Mouse (Mus musculus) embryonic facial prominence, embryonic 12.5 days (tissue): ENCODE results near the gene Itgal. TPM values are rescaled to one million over a fixed set of nuclear protein-coding genes. Genes with fewer than 3 reads are reported as not detected.
"Not testable (repeated sequence)": the region's sequence is repeated elsewhere in the genome, so short reads cannot be mapped to it uniquely, and the experiment has no call there.

Experiments used
- ATAC-seq: fragments of 200-750 bp; cut with Nextera tagmentation; 2 replicates; pipeline ENCODE4 v1.8.0; 2017; ENCODE audit not compliant: insufficient number of reproducible peaks, insufficient read depth, low FRiP score, low TSS enrichment
- H3K27ac ChIP-seq: fragments of 300-500 bp; sonication (generic); 2 replicates; pipeline ENCODE4 v1.5.1; 2016; ENCODE audit warnings: mild to moderate bottlenecking
- H3K27me3 ChIP-seq: fragments of 300-500 bp; sonication (generic); 2 replicates; pipeline ENCODE4 v1.6.1; 2016; ENCODE audit warnings: mild to moderate bottlenecking, moderate library complexity
- H3K36me3 ChIP-seq: fragments of 300-500 bp; sonication (generic); 2 replicates; pipeline ENCODE4 v1.6.1; 2016; ENCODE audit warnings: mild to moderate bottlenecking
- H3K4me1 ChIP-seq: fragments of 300-500 bp; sonication (generic); 2 replicates; pipeline ENCODE4 v1.6.1; 2016
- H3K4me2 ChIP-seq: fragments of 300-500 bp; sonication (generic); replicated peaks from 2 replicates; pipeline ENCODE4 v1.6.1; 2016; ENCODE audit warnings: mild to moderate bottlenecking, moderate library complexity
- H3K4me3 ChIP-seq: fragments of 300-500 bp; sonication (generic); 2 replicates; pipeline ENCODE4 v1.5.1; 2016; ENCODE audit warnings: mild to moderate bottlenecking
- H3K9ac ChIP-seq: fragments of 300-500 bp; sonication (generic); 2 replicates; pipeline ENCODE4 v1.6.1; 2016; ENCODE audit warnings: mild to moderate bottlenecking, moderate library complexity
- H3K9me3 ChIP-seq: fragments of 300-500 bp; sonication (generic); 2 replicates; pipeline ENCODE4 v1.6.1; 2016; ENCODE audit warnings: mild to moderate bottlenecking, moderate library complexity
- WGBS: fragments of 180-500 bp; shearing (Covaris S2); methylation state at CpG from one replicate; pipeline ENCODE4 v1.1.7; 2016; 5-methylcytosine and 5-hydroxymethylcytosine counted together
- polyA plus RNA-seq: library from polyadenylated mRNA; unstranded; fragments of >200 nt; fragmentation: Nextera tagmentation; extraction: Ambion mirVana; gene quantifications from 2 replicates; pipeline ENCODE4 v1.2.1, GENCODE M21; 2016

The Itgal gene
- polyA plus RNA-seq: 0.88 and 0.91 TPM in 2 replicates

DNA sequence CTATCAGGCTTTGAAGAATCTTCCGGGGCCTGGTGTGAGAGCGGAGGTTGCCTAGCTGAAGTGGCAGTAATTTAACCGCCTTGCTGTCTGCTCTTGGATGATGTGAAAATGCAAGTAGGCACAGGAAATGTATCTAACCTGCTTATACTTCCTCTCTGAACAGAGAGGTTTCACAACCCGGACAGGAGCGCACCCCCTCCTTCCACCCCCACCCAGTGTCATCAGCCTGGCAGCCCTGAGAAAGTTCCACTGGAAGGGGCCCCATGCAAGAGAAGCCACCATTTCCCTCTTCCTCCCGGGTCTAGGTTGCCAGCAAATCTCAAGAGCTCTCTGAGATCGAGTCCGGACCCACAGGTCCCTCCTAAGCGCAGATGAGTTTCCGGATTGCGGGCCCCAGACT, at the start of gene Itgal:
Gene Itgal (plus strand): TSS at position 163 of the 400 bp plus-strand sequence.
- WGBS: 88% methylated on average over 11 of the region's 11 CpGs
- ATAC-seq: no peak

DNA sequence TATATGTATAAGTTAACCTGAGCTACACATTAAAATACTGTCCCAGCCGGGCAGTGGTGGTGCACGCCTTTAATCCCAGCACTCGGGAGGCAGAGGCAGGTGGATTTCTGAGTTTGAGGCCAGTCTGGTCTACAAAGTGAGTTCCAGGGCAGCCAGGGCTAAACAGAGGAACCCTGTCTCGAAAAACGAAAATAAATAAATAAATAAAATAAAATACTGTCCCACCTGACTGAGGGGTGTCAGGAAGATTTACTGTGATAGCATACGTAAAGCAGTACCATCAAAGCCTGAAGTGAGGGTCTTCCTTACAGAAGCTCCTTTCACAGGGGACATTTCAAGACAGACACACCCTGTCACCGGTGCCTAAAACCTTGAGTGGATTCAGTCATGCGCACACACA, 45.5 kb upstream of the Itgal start:
- H3K4me1 ChIP-seq: peaks cover 17% of the 10 kb centered on the region
- not testable (repeated sequence) for H3K4me3 ChIP-seq, H3K9ac ChIP-seq, H3K27ac ChIP-seq, ATAC-seq, H3K4me2 ChIP-seq, H3K9me3 ChIP-seq, H3K27me3 ChIP-seq
- peaks cover 36% of the 10 kb centered on the region for H3K36me3 ChIP-seq
- WGBS: 93% methylated on average over 8 of the region's 8 CpGs

More for the DNA sequence above, at the start of gene Itgal:
- Histone ChIP-seq H3K27me3 (no peaks in the 10 kb centered on the region), H3K27ac (no peak within 1 kb of the TSS), H3K4me3 (no peak within 1 kb of the TSS), H3K9ac (no peak within 1 kb of the TSS), H3K9me3 (no peaks in the 10 kb centered on the region), H3K4me2 (no peak within 1 kb of the TSS), H3K4me1 (no peaks in the 10 kb centered on the region), H3K36me3 (no peaks in the 10 kb centered on the region)

DNA sequence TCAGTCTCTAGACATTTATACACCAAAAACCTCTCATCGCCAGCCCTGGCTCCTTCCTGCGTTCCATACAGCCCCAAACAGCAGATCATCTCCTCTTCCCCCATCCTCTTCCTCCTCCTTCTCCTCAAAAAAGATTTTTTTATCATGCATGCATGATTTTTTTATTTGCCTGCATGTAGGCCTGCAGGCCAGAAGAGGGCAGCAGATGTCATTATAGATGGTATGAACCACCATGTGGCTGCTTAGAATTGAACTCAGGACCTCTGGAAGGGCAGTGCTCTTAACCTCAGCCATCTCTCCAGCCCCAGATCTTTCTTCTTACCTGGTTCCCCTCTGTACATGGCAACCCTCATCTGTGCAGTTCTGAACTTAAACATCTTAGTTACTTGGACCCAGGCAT, 43.6 kb upstream of the Itgal start:
- no peak for ATAC-seq

DNA sequence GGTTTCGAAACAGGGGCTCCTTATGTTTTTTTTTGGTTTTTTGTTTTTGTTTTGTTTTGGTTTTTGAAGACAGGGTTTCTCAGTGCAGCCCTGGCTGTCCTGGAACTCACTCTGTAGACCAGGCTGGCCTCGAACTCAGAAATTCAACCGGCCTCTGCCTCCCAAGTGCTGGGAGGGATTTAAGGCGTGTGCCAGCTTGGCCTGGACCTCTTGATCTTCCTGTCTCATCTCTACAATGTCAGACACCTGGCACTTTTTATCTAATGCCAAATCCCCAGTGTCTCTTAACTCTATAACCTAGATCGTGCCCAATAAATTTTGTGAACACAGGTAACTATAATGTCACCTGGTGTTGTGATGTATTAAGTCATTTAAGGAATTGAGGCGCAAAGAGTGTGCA, 42.7 kb upstream of the Itgal start:
- Histone ChIP-seq H3K4me3 (peak overlapping the region; percentile 55), H3K36me3 (peaks cover 29% of the 10 kb centered on the region), H3K4me2 (peak overlapping the region; percentile 80), H3K9ac (peak overlapping the region; percentile 70), H3K4me1 (peaks cover 5% of the 10 kb centered on the region; the same call in 1 of the 2 replicates), H3K9me3 (no peaks in the 10 kb centered on the region), H3K27ac (peak overlapping the region; percentile 90), H3K27me3 (no peaks in the 10 kb centered on the region)
- 79% methylated on average over 6 of the region's 6 CpGs for WGBS
- no peak for ATAC-seq

More for the DNA sequence above, 43.6 kb upstream of the Itgal start:
- Histone ChIP-seq H3K36me3 (peaks cover 31% of the 10 kb centered on the region), H3K4me3 (no peak overlapping the region), H3K4me1 (peaks cover 5% of the 10 kb centered on the region; the same call in 1 of the 2 replicates), H3K9me3 (no peaks in the 10 kb centered on the region), H3K9ac (no peak overlapping the region), H3K27ac (no peak overlapping the region), H3K27me3 (no peaks in the 10 kb centered on the region), H3K4me2 (no peak overlapping the region)
- WGBS: 89% methylated on average over 2 of the region's 2 CpGs

DNA sequence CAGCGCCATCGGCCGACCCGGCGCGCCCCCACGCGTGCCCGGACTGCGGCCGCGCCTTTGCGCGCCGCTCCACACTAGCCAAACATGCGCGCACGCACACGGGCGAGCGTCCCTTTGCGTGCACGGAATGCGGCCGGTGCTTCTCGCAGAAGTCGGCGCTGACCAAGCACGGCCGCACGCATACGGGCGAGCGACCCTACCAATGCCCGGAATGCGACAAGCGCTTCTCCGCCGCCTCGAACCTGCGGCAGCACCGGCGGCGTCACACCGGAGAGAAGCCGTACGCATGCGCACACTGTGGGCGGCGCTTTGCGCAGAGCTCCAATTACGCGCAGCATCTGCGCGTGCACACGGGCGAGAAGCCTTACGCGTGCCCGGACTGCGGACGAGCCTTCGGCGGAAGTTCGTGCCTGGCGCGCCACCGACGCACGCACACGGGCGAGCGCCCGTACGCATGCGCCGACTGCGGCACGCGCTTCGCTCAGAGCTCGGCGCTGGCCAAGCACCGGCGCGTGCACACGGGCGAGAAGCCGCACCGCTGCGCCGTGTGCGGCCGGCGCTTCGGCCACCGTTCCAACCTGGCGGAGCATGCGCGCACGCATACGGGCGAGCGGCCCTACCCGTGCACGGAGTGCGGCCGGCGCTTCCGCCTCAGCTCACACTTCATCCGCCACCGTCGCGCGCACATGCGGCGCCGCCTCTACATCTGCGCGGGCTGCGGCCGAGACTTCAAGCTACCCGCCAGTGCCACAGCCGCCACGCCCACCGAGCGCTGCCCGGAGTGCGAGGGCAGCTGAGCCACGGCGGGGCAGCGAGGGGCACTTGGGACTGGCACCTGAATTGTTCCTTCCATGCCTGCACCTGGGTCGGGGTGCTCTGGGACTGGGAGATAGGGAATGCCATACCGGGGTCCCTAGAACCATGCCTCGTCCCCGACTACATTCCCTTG, 42.0 kb upstream of the Itgal start:
- H3K27ac ChIP-seq: peak overlapping the region; percentile 90
- peak; percentile 97 for ATAC-seq
- H3K27me3 ChIP-seq: no peaks in the 10 kb centered on the region
- peak overlapping the region; percentile 55 for H3K4me3 ChIP-seq
- H3K36me3 ChIP-seq: peaks cover 25% of the 10 kb centered on the region
- peaks cover 5% of the 10 kb centered on the region; the same call in 1 of the 2 replicates for H3K4me1 ChIP-seq
- H3K9ac ChIP-seq: peak overlapping the region; percentile 70
- peak overlapping the region; percentile 80 for H3K4me2 ChIP-seq
- no peaks in the 10 kb centered on the region for H3K9me3 ChIP-seq
- under 1% methylated on average over 135 of the region's 136 CpGs for WGBS

DNA sequence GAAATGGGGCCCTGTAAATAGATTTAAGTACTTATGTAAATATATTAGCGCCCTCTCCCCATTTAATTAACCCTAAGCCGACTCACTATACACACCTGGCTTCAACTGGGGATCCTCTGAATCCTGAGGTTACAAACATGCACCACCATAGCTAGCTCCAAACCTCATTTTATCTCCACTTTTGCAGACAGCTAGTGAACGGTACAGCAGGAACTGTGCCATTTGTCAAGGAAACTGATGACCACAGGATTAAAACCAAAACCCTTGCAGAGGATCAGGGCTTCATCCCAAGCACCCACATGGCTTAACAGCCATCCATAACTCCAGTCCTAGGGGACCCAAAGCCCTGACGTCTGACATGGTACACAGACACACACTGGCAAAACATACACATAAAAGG, 41.1 kb upstream of the Itgal start:
- Histone ChIP-seq H3K36me3 (peaks cover 16% of the 10 kb centered on the region), H3K9ac (peak overlapping the region; percentile 70), H3K4me2 (peak overlapping the region; percentile 80), H3K9me3 (no peaks in the 10 kb centered on the region), H3K27ac (0 out of 2 replicates have a peak overlapping the region, but pooled peaks have one; percentile 90), H3K27me3 (no peaks in the 10 kb centered on the region), H3K4me3 (peak overlapping the region; percentile 55), H3K4me1 (peaks cover 10% of the 10 kb centered on the region; the same call in 1 of the 2 replicates)
- ATAC-seq: no peak
- 30% methylated on average over 4 of the region's 4 CpGs for WGBS

DNA sequence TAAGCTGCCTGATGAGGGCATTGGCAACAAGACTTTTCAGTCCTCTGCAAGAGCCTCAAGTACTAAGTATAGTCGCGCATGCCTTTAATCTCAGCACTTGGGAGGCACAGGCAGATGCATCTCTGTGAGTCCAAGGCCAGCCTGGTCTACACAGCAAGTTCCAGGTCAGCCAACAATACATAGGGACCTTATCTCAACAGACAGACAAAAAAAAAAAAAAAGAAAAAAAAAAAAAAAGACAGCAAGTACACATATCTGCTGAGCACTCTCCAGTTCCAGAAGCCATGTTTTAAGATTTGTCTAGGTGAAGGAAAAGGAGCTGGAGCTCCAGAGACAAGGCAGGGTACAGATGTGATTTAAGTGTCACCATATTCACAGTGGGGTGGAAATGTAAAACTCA, 40.1 kb upstream of the Itgal start:
- Histone ChIP-seq H3K36me3 (peaks cover 14% of the 10 kb centered on the region; the same call in 1 of the 2 replicates), H3K27ac (no peak overlapping the region)
- WGBS: 86% methylated on average over 2 of the region's 2 CpGs

DNA sequence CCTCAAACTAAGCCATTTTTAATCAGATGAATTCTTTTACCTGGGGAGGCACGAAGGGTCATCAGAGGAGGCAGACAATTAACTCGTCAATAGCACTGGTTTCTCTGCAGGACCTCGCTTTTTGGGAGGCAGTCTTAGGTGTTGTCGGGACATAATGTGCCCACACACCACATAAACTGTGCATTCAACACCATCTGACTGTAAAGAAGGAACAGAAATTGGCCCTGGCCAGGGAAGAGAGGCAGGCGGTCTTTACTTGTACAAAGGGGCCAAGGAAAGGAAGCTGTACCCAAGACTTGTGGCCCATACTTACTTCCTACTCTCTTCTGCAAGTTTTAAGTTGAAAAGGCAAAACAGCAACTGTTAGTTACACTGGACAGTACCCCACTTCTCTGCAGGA, 39.5 kb upstream of the Itgal start:
- Histone ChIP-seq H3K27me3 (no peaks in the 10 kb centered on the region), H3K4me2 (no peak overlapping the region), H3K9me3 (no peaks in the 10 kb centered on the region), H3K9ac (no peak overlapping the region), H3K4me3 (no peak overlapping the region), H3K4me1 (peaks cover 10% of the 10 kb centered on the region; the same call in 1 of the 2 replicates), H3K27ac (no peak overlapping the region), H3K36me3 (peaks cover 11% of the 10 kb centered on the region; the same call in 1 of the 2 replicates)
- ATAC-seq: no peak
- WGBS: 90% methylated on average over 5 of the region's 5 CpGs

More for the DNA sequence above, 40.1 kb upstream of the Itgal start:
- no peak overlapping the region for H3K9ac ChIP-seq
- no peak overlapping the region for H3K4me2 ChIP-seq
- no peak overlapping the region for H3K4me3 ChIP-seq
- H3K4me1 ChIP-seq: peaks cover 10% of the 10 kb centered on the region; the same call in 1 of the 2 replicates
- no peaks in the 10 kb centered on the region for H3K9me3 ChIP-seq
- no peak for ATAC-seq
- H3K27me3 ChIP-seq: no peaks in the 10 kb centered on the region

DNA sequence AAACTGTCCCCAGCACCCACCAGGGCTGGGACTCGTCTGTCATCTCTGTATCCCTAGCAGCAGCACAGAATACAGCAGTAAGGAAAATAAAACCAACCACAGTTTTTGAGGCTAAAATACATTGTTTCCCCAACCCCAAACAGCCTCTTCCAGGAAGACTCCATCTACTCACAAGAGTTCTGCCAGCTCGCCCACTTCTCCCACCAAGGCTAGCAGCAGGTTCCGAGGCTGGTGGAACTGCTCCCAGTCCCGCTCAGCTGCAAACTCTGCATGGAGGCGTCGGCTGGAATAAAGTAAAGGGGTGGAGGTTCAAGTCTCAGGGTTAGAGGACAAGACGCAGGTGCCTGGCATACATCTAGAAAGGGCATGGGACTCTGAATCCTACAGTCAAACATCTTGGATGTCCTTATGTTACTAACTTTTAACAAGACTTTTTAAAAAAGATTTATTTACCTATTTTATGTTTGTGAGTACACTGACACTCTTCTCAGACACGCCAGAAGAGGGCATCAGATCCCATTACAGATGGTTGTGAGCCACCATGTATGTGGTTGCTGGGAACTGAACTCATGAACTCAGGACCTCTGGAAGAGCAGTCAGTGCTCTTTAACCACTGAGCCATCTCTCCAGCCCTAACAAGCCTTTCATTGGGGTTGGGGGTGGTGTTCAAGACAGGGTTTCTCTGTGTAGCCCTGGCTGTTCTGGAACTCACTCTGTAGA, 36.7 kb upstream of the Itgal start:
- peak overlapping the region; percentile 60 for H3K4me2 ChIP-seq
- 75% methylated on average over 8 of the region's 8 CpGs for WGBS
- H3K36me3 ChIP-seq: peaks cover 11% of the 10 kb centered on the region; the same call in 1 of the 2 replicates
- no peak overlapping the region for H3K27ac ChIP-seq
- H3K9ac ChIP-seq: peak overlapping the region; percentile 67
- no peaks in the 10 kb centered on the region for H3K9me3 ChIP-seq
- peak overlapping the region; percentile 57 for H3K4me3 ChIP-seq
- no peak for ATAC-seq
- H3K4me1 ChIP-seq: 0 out of 2 replicates have a peak, but pooled peaks cover 6% of the 10 kb centered on the region
- H3K27me3 ChIP-seq: no peaks in the 10 kb centered on the region

DNA sequence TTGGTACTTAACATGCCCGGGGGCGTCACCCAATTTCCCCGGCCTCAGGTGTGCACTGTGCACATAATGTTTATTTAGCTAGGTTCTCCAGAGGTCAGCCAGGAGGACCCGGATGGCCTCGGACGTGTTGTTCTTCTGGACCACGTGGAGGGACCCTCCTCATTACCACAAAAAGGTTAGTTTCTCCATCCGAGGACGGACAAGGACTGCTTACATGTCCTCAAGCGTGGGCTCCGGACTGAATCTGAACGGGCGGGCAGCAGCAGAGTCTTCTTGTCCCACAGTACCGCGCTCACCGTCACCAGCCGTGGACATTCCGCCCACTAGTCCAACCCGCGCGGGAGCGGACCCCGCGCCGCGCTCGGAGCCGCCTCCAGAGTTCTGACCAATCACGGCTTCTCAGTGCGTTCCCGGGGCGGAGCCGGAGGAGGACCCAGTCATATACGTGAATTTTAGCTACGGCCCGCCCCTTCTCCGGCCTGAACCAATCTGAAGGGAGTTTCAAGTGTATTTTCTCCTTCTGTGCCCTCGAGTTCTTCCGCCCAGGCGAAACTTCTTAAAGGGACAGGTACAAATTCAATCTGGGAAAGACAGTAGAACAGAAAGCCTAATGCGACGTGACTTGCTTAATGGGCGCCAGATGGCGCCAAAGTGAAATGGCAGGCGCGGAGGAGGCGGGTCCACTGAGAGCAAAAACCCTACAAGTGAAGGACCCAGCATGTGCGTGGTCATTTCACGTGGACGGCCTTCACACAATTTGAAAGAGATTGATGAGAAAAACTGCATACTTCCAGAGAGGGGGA, 35.5 kb upstream of the Itgal start, which contains the start of gene Dctpp1:
Gene Dctpp1 (minus strand): TSS at position 401 of the 803 bp plus-strand sequence.
- no peaks in the 10 kb centered on the region for H3K9me3 ChIP-seq
- peak within 1 kb of the TSS; percentile 60 for H3K4me2 ChIP-seq
- no peaks in the 10 kb centered on the region for H3K27me3 ChIP-seq
- no peak within 1 kb of the TSS for H3K27ac ChIP-seq
- H3K4me1 ChIP-seq: 0 out of 2 replicates have a peak, but pooled peaks cover 6% of the 10 kb centered on the region
- H3K36me3 ChIP-seq: peaks cover 11% of the 10 kb centered on the region; the same call in 1 of the 2 replicates
- H3K4me3 ChIP-seq: peak within 1 kb of the TSS; percentile 57
- peak within 1 kb of the TSS; percentile 67 for H3K9ac ChIP-seq
- WGBS: under 1% methylated on average over 50 of the region's 50 CpGs
- peak; percentile 97 for ATAC-seq
